Mouse (Mus musculus): Measurements from ENCODE around the gene Zbtb18.
A peak's percentile ranks its signal among the peaks of the same experiment; 100 is the strongest.

The Zbtb18 gene

GRCm38 (mm10) chr1:177442196-177442808, at the start of gene Zbtb18:
TSS of gene Zbtb18 (plus strand) at chr1:177442351.
- DNase-seq: no peak

- DNase-seq: no peak
Observed at GRCm38 (mm10) chr1:177397455-177397854, 44.7 kb upstream of the Zbtb18 start.

GRCm38 (mm10) chr1:177405170-177405569, 37.0 kb upstream of the Zbtb18 start:
- no peak for DNase-seq

- peak; percentile 88 for DNase-seq
Observed at GRCm38 (mm10) chr1:177408690-177409089, 33.5 kb upstream of the Zbtb18 start.

- DNase-seq: no peak
Observed at GRCm38 (mm10) chr1:177410769-177411348, 31.3 kb upstream of the Zbtb18 start.

GRCm38 (mm10) chr1:177411359-177412358, 30.5 kb upstream of the Zbtb18 start:
- no peak for DNase-seq

- no peak for DNase-seq
Observed at GRCm38 (mm10) chr1:177419331-177419730, 22.8 kb upstream of the Zbtb18 start.

GRCm38 (mm10) chr1:177420126-177420525, 22.0 kb upstream of the Zbtb18 start:
- DNase-seq: no peak

- peak; percentile 20 for DNase-seq
Observed at GRCm38 (mm10) chr1:177427862-177428261, 14.3 kb upstream of the Zbtb18 start.

- no peak for DNase-seq
Observed at GRCm38 (mm10) chr1:177428338-177428737, 13.8 kb upstream of the Zbtb18 start.

GRCm38 (mm10) chr1:177429067-177429466, 13.1 kb upstream of the Zbtb18 start:
- no peak for DNase-seq

- no peak for DNase-seq
Observed at GRCm38 (mm10) chr1:177440411-177440810, 1.7 kb upstream of the Zbtb18 start.

GRCm38 (mm10) chr1:177440981-177441491, 1.1 kb upstream of the Zbtb18 start:
- DNase-seq: no peak

- DNase-seq: peak; percentile 97
Observed at GRCm38 (mm10) chr1:177441492-177442195, 507 bp upstream of the Zbtb18 start.

- DNase-seq: peak; percentile 42
Observed at GRCm38 (mm10) chr1:177442821-177443723, 921 bp downstream of the Zbtb18 start.

- no peak for DNase-seq
Observed at GRCm38 (mm10) chr1:177443724-177444482, 1.8 kb downstream of the Zbtb18 start.

- DNase-seq: no peak
Observed at GRCm38 (mm10) chr1:177444483-177444810, 2.3 kb downstream of the Zbtb18 start.

- no peak for DNase-seq
Observed at GRCm38 (mm10) chr1:177444941-177445340, 2.8 kb downstream of the Zbtb18 start.

- no peak for DNase-seq
Observed at GRCm38 (mm10) chr1:177445461-177446130, 3.4 kb downstream of the Zbtb18 start.

GRCm38 (mm10) chr1:177447086-177447485, 4.9 kb downstream of the Zbtb18 start:
- DNase-seq: no peak

All from lung, postnatal 36 days (tissue).